17 mouse cellular contexts compared by ENCODE assay signal in genomic region chr5:5283756-5284430, GRCm38 (mm10).
"Had no signal": no experiment of that assay in that cellular context is flagged by ENCODE, and none has a peak within 500 bp of the region (broad histone marks: within the 10 kb centered on the region; RNA-seq: fewer than 3 reads in every experiment).

No protein-coding gene starts in this region.

- ATAC-seq: midbrain, embryonic 16.5 days had no signal

- H3K4me1 ChIP-seq: midbrain, embryonic 10.5 days; midbrain, embryonic 12.5 days; neural tube, embryonic 13.5 days; neural tube, embryonic 15.5 days had no signal

- H3K27me3 ChIP-seq: liver, embryonic 13.5 days; liver, embryonic 15.5 days; midbrain, embryonic 12.5 days; neural tube, embryonic 13.5 days; neural tube, embryonic 15.5 days had no signal

- H3K27ac ChIP-seq: liver, embryonic 13.5 days; liver, embryonic 15.5 days; midbrain, embryonic 10.5 days; midbrain, embryonic 12.5 days; neural tube, embryonic 13.5 days; neural tube, embryonic 15.5 days had no signal

- H3K9ac ChIP-seq: liver, embryonic 13.5 days; liver, embryonic 15.5 days; lung, embryonic 14.5 days; midbrain, embryonic 12.5 days; neural tube, embryonic 13.5 days; neural tube, embryonic 15.5 days had no signal

- H3K9me3 ChIP-seq: liver, embryonic 13.5 days; liver, embryonic 15.5 days; midbrain, embryonic 10.5 days; midbrain, embryonic 12.5 days; neural tube, embryonic 13.5 days; neural tube, embryonic 15.5 days had no signal

- H3K4me2 ChIP-seq: liver, embryonic 13.5 days; liver, embryonic 15.5 days; lung, embryonic 14.5 days; midbrain, embryonic 12.5 days; neural tube, embryonic 13.5 days; neural tube, embryonic 15.5 days had no signal

- H3K4me3 ChIP-seq: liver, embryonic 13.5 days; liver, embryonic 15.5 days; midbrain, embryonic 10.5 days; midbrain, embryonic 12.5 days; myocyte; neural tube, embryonic 13.5 days; neural tube, embryonic 15.5 days had no signal

- H3K36me3 ChIP-seq: liver, embryonic 13.5 days; liver, embryonic 15.5 days; midbrain, embryonic 10.5 days; midbrain, embryonic 12.5 days; neural tube, embryonic 13.5 days; neural tube, embryonic 15.5 days had no signal

- DNase-seq: liver, embryonic 13.5 days; lung, adult 18-20 months; lung, embryonic 14.5 days; lung, postnatal 10 days; lung, postnatal 4 days; midbrain, embryonic 14.5 days; retina, postnatal 1 day; thymus, adult 2 months; thymus, postnatal 25 days; thymus, postnatal 4 days had no signal
